Mouse (Mus musculus) intestine, embryonic 15.5 days (tissue): Measurements from ENCODE around the gene Gtf2f2. TPM values are rescaled to one million over a fixed set of nuclear protein-coding genes. Genes with fewer than 3 reads are reported as not detected.
"Not testable (repeated sequence)": the region's sequence is repeated elsewhere in the genome, so short reads cannot be mapped to it uniquely, and the experiment has no call there.

Experiments
- ATAC-seq: fragments of 200-750 bp; cut with Nextera tagmentation; 2 replicates; pipeline ENCODE4 v1.8.0; 2017; ENCODE audit warnings: moderate TSS enrichment, moderate library complexity
- H3K27ac ChIP-seq: fragments of 300-500 bp; sonication (generic); 2 replicates; pipeline ENCODE4 v1.5.1; 2015; ENCODE audit warnings: mild to moderate bottlenecking, inconsistent platforms
- H3K27me3 ChIP-seq: fragments of 300-500 bp; sonication (generic); replicated peaks from 2 replicates; pipeline ENCODE4 v1.6.1; 2015; ENCODE audit warnings: inconsistent platforms
- H3K36me3 ChIP-seq: fragments of 300-500 bp; sonication (generic); 2 replicates; pipeline ENCODE4 v1.6.1; 2015; ENCODE audit warnings: inconsistent platforms
- H3K4me1 ChIP-seq: fragments of 300-500 bp; sonication (generic); replicated peaks from 2 replicates; pipeline ENCODE4 v1.6.1; 2015; ENCODE audit warnings: inconsistent platforms
- H3K4me2 ChIP-seq: fragments of 300-500 bp; sonication (generic); replicated peaks from 2 replicates; pipeline ENCODE4 v1.6.1; 2015; ENCODE audit warnings: mild to moderate bottlenecking, inconsistent platforms
- H3K4me3 ChIP-seq: fragments of 300-500 bp; sonication (generic); replicated peaks from 2 replicates; pipeline ENCODE4 v1.5.1; 2015; ENCODE audit warnings: inconsistent platforms
- H3K9ac ChIP-seq: fragments of 300-500 bp; sonication (generic); 2 replicates; pipeline ENCODE4 v1.6.1; 2015; ENCODE audit warnings: inconsistent platforms
- H3K9me3 ChIP-seq: fragments of 300-500 bp; sonication (generic); 2 replicates; pipeline ENCODE4 v1.6.1; 2016; ENCODE audit warnings: inconsistent platforms
- WGBS: fragments of 180-500 bp; shearing (Covaris S2); methylation state at CpG from one replicate; pipeline ENCODE4 v1.1.7; 2015; 5-methylcytosine and 5-hydroxymethylcytosine counted together
- polyA plus RNA-seq: library from polyadenylated mRNA; unstranded; fragments of >200 nt; fragmentation: Nextera tagmentation; extraction: Ambion mirVana; gene quantifications from 2 replicates; pipeline ENCODE4 v1.2.1, GENCODE M21; 2015

Gene Gtf2f2
- polyA plus RNA-seq, 1 experiment from 2014 or later = 37.2 TPM

DNA sequence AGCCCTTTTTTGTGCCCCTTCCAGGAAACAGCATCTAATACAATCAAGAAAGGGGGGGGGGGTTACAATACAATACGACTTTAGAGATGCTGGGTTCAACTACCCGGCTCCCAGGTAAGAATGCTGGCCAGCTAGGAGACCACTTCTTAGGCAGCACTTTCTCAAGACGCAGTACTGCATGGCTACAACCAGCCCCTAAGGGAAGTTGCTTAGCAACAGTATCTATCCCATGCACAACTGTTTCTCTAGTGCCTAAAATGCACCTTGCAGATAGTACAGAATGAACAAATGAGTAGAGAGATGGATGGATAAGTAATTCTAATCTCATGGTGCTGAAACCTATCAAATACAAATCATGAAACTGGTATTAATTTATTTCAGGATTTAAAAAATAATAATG lies 63.0 kb downstream of the Gtf2f2 start:
- H3K4me2 ChIP-seq = no peak overlapping the region
- H3K4me1 ChIP-seq = no peaks in the 10 kb centered on the region
- H3K36me3 ChIP-seq = no peaks in the 10 kb centered on the region
- H3K9me3 ChIP-seq = no peaks in the 10 kb centered on the region
- H3K27me3 ChIP-seq = no peaks in the 10 kb centered on the region
- WGBS = 61% methylated on average over 3 of the region's 3 CpGs
- H3K4me3 ChIP-seq = no peak overlapping the region
- no peak overlapping the region for H3K9ac ChIP-seq
- no peak for ATAC-seq
- no peak overlapping the region for H3K27ac ChIP-seq

DNA sequence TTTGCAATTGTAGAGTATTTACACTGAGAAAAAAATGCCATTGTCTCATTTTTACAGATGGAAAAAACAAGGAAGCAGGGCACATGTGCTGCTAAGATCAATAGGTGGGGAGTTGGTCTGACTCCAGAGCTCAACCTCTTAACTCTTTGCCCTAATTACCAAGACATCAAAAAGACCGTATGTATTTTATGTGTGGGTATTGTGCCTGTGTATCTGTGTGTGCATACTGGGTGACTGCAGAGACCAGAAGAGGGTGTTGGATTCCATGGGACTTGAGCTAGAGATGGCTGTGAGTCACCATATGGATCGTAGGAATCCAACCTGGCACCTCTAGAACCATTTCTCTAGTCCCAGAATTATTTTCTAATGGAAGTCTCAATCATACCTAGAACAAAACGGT lies 68.3 kb downstream of the Gtf2f2 start:
- no peak overlapping the region for H3K4me2 ChIP-seq
- no peak for ATAC-seq
- H3K27me3 ChIP-seq = no peaks in the 10 kb centered on the region
- H3K4me3 ChIP-seq = no peak overlapping the region
- H3K9me3 ChIP-seq = no peaks in the 10 kb centered on the region
- H3K36me3 ChIP-seq = no peaks in the 10 kb centered on the region
- H3K27ac ChIP-seq = no peak overlapping the region
- H3K4me1 ChIP-seq = no peaks in the 10 kb centered on the region
- WGBS = 86% methylated on average over 3 of the region's 3 CpGs
- no peak overlapping the region for H3K9ac ChIP-seq

DNA sequence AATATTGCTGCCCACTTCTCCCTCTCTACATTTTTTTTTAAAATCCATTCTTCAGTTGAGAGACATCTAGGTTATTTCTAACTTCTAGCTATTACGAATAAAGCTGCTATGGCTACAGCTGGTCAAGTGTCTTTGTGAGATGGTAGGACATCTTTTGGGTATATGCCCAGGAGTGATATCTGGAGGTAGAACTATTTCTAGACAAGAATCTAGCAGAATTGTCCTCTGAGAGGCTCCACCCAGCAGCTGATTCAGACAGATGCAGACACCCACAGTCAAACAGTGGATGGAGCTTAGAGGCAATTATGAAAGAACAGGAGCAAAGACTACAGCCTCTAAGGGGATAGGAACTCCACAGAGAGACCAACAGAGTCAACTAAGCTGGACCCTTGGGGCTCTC lies 69.2 kb downstream of the Gtf2f2 start:
- no peak overlapping the region for H3K4me2 ChIP-seq
- no peak overlapping the region for H3K4me3 ChIP-seq
- WGBS = 90% methylated on average over 1 of the region's 1 CpGs
- no peaks in the 10 kb centered on the region for H3K4me1 ChIP-seq
- no peaks in the 10 kb centered on the region for H3K36me3 ChIP-seq
- no peak for ATAC-seq
- H3K27ac ChIP-seq = no peak overlapping the region
- H3K9me3 ChIP-seq = no peaks in the 10 kb centered on the region
- no peak overlapping the region for H3K9ac ChIP-seq
- H3K27me3 ChIP-seq = no peaks in the 10 kb centered on the region

DNA sequence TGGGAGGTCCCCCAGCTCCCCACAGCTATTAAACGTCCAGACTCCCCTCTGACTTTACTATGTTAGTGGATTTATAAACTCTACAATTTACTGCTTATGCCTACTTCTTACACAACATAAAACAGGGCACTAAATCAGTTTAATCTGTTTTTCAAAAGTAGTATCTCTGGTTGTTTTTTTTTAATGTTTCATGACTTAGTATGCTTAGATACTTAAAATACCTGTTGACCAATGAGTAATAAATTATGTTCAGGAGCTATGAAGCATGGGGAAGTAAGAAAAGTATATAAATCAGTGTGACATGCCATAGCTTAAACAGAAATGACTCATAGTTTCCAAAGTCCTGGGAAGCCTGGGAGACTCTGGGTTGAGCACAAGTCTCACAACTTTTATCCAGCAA lies 73.0 kb downstream of the Gtf2f2 start:
- H3K4me2 ChIP-seq = no peak overlapping the region
- H3K9ac ChIP-seq = no peak overlapping the region
- no peaks in the 10 kb centered on the region for H3K9me3 ChIP-seq
- 28% methylated on average over 1 of the region's 1 CpGs for WGBS
- no peaks in the 10 kb centered on the region for H3K36me3 ChIP-seq
- ATAC-seq = no peak; the same call in 1 of the 2 replicates
- no peak overlapping the region for H3K27ac ChIP-seq
- no peak overlapping the region for H3K4me3 ChIP-seq
- no peaks in the 10 kb centered on the region for H3K4me1 ChIP-seq
- no peaks in the 10 kb centered on the region for H3K27me3 ChIP-seq

DNA sequence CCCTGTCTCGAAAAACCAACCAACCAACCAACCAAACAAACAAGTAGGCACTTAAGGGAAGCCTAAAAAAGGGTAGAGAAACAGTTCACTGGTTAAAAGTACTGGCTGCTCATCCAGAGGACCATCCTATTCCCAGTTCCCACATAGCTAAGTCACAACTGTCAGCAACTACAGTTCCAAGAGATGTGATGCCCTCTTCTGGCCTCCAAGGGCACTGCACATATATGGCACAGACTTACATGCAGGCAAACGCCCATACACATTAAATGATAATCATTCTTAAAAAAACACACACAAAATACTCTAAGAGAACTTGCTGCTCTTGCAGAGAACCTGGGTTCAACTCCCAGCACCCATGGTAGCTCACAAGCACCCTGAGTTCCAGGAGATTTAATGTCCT lies 76.3 kb downstream of the Gtf2f2 start:
- Histone ChIP-seq H3K4me2 (no peak overlapping the region), H3K27ac (no peak overlapping the region), H3K4me3 (no peak overlapping the region), H3K27me3 (no peaks in the 10 kb centered on the region), H3K9me3 (no peaks in the 10 kb centered on the region), H3K36me3 (no peaks in the 10 kb centered on the region), H3K9ac (no peak overlapping the region), H3K4me1 (no peaks in the 10 kb centered on the region)
- no peak for ATAC-seq
- WGBS = 90% methylated on average over 2 of the region's 2 CpGs

DNA sequence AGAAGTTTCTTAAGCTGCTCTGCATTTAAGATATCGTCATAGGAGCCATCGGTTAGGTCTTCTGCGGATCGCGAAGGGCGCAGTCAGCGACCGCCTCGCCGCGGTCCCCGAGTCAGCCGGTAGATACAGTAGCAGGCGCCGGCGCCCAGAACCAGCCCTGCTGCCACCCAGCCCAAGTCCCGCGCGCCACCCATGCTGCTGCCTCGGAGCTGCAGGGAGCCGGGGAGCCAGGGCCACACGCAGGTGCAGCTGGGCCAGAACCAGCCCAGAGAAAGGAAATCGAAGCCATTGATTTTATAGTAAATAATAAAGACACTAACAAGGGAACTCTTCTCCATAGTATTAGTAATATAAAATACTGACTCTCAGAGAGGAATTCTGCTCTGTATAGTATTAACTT lies 79.4 kb downstream of the Gtf2f2 start:
- ATAC-seq = no peak
- H3K27ac ChIP-seq = no peak overlapping the region
- no peak overlapping the region for H3K4me3 ChIP-seq
- H3K9ac ChIP-seq = no peak overlapping the region
- H3K36me3 ChIP-seq = no peaks in the 10 kb centered on the region
- no peak overlapping the region for H3K4me2 ChIP-seq
- H3K9me3 ChIP-seq = no peaks in the 10 kb centered on the region
- WGBS = 93% methylated on average over 23 of the region's 23 CpGs
- H3K4me1 ChIP-seq = no peaks in the 10 kb centered on the region
- no peaks in the 10 kb centered on the region for H3K27me3 ChIP-seq

DNA sequence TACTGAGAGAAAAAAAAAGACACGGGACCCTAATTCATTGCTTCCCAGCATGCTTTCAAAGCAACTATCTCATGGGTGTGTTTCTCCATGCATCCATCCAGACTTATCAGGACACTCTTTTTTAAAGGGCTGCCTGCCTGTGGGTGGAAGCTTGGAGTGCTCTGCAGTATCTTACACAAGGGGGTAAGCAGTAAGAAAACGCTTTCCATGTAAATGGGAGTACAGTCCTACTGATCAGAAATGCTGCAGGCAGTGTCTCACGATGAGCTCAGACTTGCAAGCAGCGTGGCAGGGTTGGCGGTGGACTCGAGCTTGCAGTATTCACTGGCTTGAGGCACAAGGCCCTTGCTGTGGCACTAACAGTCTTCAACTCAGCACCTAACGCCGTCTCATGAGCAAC lies 81.0 kb downstream of the Gtf2f2 start:
- H3K4me2 ChIP-seq, H3K36me3 ChIP-seq, H3K9me3 ChIP-seq, H3K4me3 ChIP-seq, H3K27me3 ChIP-seq, H3K9ac ChIP-seq, ATAC-seq, H3K27ac ChIP-seq, H3K4me1 ChIP-seq: not testable (repeated sequence)
- WGBS = 94% methylated on average over 8 of the region's 8 CpGs

DNA sequence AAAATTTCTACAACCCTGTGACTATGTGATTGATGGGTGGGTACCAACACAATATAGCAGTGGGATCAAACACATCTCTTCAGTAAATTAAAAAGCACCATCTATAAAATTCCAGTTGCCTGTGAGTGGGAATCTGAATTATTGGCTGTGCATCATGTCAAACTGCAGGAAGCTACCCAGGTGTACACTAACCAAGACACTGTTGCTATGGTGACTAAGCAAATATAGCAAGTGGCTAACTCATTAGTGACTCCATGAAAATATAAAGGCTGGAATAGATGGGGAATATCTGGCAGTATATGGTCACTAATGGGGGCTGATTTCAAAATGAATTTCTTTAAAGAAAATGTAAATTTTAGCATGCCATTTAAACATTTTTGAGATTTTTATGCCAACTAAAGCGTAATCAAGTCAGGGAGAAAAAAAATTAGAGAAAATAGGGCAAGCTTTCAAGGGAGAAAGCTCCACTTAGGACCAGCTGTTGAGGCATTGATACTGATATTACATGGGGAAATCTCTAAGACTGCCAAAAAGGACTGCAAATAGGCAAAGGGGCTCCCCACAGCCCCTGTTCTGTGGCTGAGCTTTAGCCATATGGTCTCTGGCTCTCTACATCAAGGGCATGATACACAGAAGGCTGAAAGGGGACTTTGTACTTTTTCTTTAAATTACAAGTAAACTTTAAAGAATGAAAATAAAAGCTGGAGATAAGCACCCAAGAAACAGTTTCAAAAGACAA lies 87.2 kb downstream of the Gtf2f2 start:
- no peaks in the 10 kb centered on the region for H3K36me3 ChIP-seq
- no peaks in the 10 kb centered on the region for H3K4me1 ChIP-seq
- no peak overlapping the region for H3K4me2 ChIP-seq
- no peak overlapping the region for H3K4me3 ChIP-seq
- no peak overlapping the region for H3K9ac ChIP-seq
- H3K27ac ChIP-seq = no peak overlapping the region
- 97% methylated on average over 1 of the region's 1 CpGs for WGBS
- ATAC-seq = no peak
- no peaks in the 10 kb centered on the region for H3K27me3 ChIP-seq
- H3K9me3 ChIP-seq = no peaks in the 10 kb centered on the region

DNA sequence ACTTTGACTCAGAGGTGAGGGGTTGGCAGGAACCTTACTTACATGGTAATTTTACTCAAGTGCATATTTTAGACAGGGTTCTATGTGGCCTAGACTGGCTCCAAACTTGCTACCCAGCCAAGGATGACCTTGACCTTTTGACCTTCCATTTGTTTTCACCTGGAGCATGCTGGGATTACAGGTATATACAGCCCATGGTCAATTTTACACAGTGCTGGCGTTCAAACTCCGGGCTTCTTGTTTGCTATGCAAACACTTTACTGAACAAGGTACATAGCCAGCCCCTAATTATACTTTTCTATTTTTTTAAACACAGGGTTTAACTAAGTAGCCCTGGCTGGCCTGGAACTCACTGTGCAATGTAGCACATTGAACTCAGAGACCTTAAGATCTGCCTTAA lies 98.0 kb downstream of the Gtf2f2 start:
- no peaks in the 10 kb centered on the region for H3K36me3 ChIP-seq
- H3K9me3 ChIP-seq = no peaks in the 10 kb centered on the region
- H3K9ac ChIP-seq = no peak overlapping the region
- H3K27ac ChIP-seq = no peak overlapping the region
- H3K27me3 ChIP-seq = no peaks in the 10 kb centered on the region
- H3K4me2 ChIP-seq = no peak overlapping the region
- peak; percentile 31 for ATAC-seq
- WGBS = 74% methylated on average over 2 of the region's 2 CpGs
- no peak overlapping the region for H3K4me3 ChIP-seq
- no peaks in the 10 kb centered on the region for H3K4me1 ChIP-seq

DNA sequence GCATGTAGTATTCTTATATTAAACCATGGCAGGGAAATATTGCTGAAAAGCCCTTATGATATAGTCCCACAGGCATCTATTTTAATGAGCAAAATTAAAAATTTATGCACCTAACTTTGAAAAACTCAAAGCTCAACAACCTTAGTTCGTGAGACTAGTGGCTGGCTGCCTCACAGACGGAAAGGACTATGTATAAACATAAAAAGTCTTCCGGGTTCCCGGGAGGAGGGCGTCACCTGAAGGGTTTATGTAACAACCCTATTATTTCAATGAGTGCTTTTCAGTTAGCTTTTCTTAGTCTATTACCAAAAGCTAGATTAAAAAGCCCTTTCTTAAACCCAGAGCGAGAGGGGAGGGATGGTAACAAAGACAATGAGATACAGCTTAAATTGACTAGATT lies 98.7 kb downstream of the Gtf2f2 start:
- H3K27ac ChIP-seq = no peak overlapping the region
- no peak overlapping the region for H3K4me2 ChIP-seq
- H3K9me3 ChIP-seq = no peaks in the 10 kb centered on the region
- H3K4me3 ChIP-seq = no peak overlapping the region
- no peak overlapping the region for H3K9ac ChIP-seq
- no peaks in the 10 kb centered on the region for H3K4me1 ChIP-seq
- ATAC-seq = no peak
- WGBS = 88% methylated on average over 6 of the region's 6 CpGs
- H3K36me3 ChIP-seq = no peaks in the 10 kb centered on the region
- H3K27me3 ChIP-seq = no peaks in the 10 kb centered on the region

DNA sequence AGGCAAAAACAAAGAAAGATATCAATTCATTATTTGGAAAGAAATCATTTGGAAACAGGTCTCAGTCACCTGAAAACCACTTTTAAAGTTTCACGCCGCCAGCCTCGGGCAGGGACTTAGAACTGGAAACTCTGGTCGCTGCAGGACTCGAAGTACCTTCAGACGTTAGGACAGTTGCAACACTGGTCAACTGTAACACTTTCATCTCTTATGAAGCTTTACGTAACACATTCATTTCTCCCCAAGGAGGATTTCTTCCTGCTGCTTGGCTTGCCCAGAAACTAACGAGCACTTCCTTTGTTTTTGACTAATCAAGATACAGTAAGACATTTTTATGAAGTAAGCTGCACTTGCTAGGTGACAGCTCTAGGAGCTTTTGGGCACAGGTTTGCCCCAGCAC lies 103.7 kb downstream of the Gtf2f2 start:
- H3K4me1 ChIP-seq = no peaks in the 10 kb centered on the region
- H3K27me3 ChIP-seq = no peaks in the 10 kb centered on the region
- no peak for ATAC-seq
- H3K9ac ChIP-seq = no peak overlapping the region
- no peaks in the 10 kb centered on the region for H3K9me3 ChIP-seq
- no peak overlapping the region for H3K4me3 ChIP-seq
- WGBS = 92% methylated on average over 8 of the region's 8 CpGs
- H3K4me2 ChIP-seq = no peak overlapping the region
- no peak overlapping the region for H3K27ac ChIP-seq
- no peaks in the 10 kb centered on the region for H3K36me3 ChIP-seq

DNA sequence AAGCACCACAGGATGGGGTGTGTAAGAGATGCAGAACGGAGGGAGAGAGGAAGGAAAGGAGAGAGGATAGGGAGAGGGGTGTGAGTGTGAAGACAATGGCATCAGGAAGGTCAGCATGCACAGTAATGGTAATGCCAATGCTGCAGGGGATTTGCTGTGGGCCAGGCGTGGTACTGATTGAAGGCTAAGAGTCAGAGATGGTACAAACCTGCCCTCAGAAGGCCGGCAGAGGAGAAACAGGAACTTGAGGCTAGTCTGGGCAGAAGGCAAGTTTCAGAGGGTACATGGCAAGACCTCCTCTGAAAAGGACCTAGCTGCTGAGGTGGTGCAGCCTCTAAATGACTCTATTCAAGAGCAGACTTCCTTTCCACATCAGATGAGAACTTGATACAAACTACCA lies 105.7 kb downstream of the Gtf2f2 start:
- Histone ChIP-seq H3K27me3 (no peaks in the 10 kb centered on the region), H3K9ac (no peak overlapping the region), H3K27ac (no peak overlapping the region), H3K9me3 (no peaks in the 10 kb centered on the region), H3K4me2 (no peak overlapping the region), H3K4me1 (no peaks in the 10 kb centered on the region), H3K4me3 (no peak overlapping the region), H3K36me3 (no peaks in the 10 kb centered on the region)
- ATAC-seq = no peak
- 96% methylated on average over 3 of the region's 3 CpGs for WGBS

DNA sequence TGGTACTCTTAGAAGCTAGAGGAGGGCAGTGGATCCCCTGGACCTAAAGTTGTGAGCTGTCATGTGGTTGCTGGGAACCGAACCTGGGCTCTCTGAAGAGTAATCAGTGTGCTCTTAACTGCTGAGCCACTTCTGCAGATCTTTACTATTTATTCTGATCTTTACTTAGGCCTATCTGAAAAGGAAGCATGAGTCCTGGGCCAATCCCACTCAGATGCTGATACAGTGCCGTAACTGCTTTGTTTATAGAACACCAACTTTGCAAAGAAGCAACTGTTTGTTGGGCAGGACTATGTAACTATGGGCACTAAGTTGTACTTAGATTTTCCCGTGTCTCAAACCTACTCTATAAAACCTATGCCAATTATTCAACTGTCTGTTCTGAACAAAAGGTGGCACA lies 107.5 kb downstream of the Gtf2f2 start:
- WGBS = 88% methylated on average over 3 of the region's 3 CpGs
- no peak overlapping the region for H3K27ac ChIP-seq
- no peaks in the 10 kb centered on the region for H3K9me3 ChIP-seq
- H3K4me3 ChIP-seq = no peak overlapping the region
- no peak overlapping the region for H3K9ac ChIP-seq
- no peak overlapping the region for H3K4me2 ChIP-seq
- H3K27me3 ChIP-seq = no peaks in the 10 kb centered on the region
- H3K4me1 ChIP-seq = no peaks in the 10 kb centered on the region
- no peaks in the 10 kb centered on the region for H3K36me3 ChIP-seq
- no peak for ATAC-seq
